Comparison of ENCODE assay signal across 9 mouse cellular contexts in genomic region chr13:105443871-105444237, GRCm38 (mm10). TPM values are rescaled to one million over a fixed set of nuclear protein-coding genes. Genes with fewer than 3 reads are reported as not detected.
DNase-seq lines count a peak whose midpoint lies in the region; ATAC-seq lines count a peak whose summit lies in the region.
"Had no signal": no experiment of that assay in that cellular context is flagged by ENCODE, and none has a peak within 500 bp of the region (broad histone marks: within the 10 kb centered on the region; RNA-seq: fewer than 3 reads in every experiment).

No protein-coding gene starts in this region.

- no peak overlapping the region for H3K9ac ChIP-seq in embryonic facial prominence, embryonic 11.5 days (replicated peaks; ENCODE audit: low read length)
- H3K9ac ChIP-seq in hindbrain, embryonic 11.5 days (ENCODE audit: low read depth, low read length), result no peak overlapping the region
- H3K9ac ChIP-seq in liver, embryonic 11.5 days (ENCODE audit: low read depth, low read length), result no peak overlapping the region
- no peak overlapping the region for H3K9ac ChIP-seq in intestine, embryonic 15.5 days

- H3K9me3 ChIP-seq in embryonic facial prominence, embryonic 11.5 days (replicated peaks; ENCODE audit: control insufficient read depth, low read length), result no peaks in the 10 kb centered on the region
- no peaks in the 10 kb centered on the region for H3K9me3 ChIP-seq in hindbrain, embryonic 11.5 days (ENCODE audit: control insufficient read depth, low read length)
- H3K9me3 ChIP-seq in liver, embryonic 11.5 days (ENCODE audit: control insufficient read depth, low read length), result no peaks in the 10 kb centered on the region
- no peaks in the 10 kb centered on the region for H3K9me3 ChIP-seq in intestine, embryonic 15.5 days

- H3K27ac ChIP-seq in embryonic facial prominence, embryonic 11.5 days (replicated peaks; ENCODE audit: low read depth, low read length), result no peak overlapping the region
- no peak overlapping the region for H3K27ac ChIP-seq in hindbrain, embryonic 11.5 days (ENCODE audit: low read depth, low read length)
- no peak overlapping the region for H3K27ac ChIP-seq in liver, embryonic 11.5 days (ENCODE audit: low read depth, low read length)
- no peak overlapping the region for H3K27ac ChIP-seq in intestine, embryonic 15.5 days

- no peak for ATAC-seq in embryonic facial prominence, embryonic 11.5 days (replicated peaks; ENCODE audit: insufficient number of reproducible peaks, low FRiP score, low TSS enrichment, low read depth)
- no peak for ATAC-seq in hindbrain, embryonic 11.5 days (ENCODE audit: low FRiP score)
- ATAC-seq in liver, embryonic 11.5 days (replicated peaks; ENCODE audit: low FRiP score), result no peak
- ATAC-seq in intestine, embryonic 15.5 days, result no peak

- H3K36me3 ChIP-seq in embryonic facial prominence, embryonic 11.5 days (replicated peaks; ENCODE audit: control insufficient read depth, insufficient read depth, low read depth, low read length), result no peaks in the 10 kb centered on the region
- no peaks in the 10 kb centered on the region for H3K36me3 ChIP-seq in hindbrain, embryonic 11.5 days (ENCODE audit: control insufficient read depth, insufficient read depth, low read length)
- H3K36me3 ChIP-seq in liver, embryonic 11.5 days (ENCODE audit: control insufficient read depth, insufficient read depth, low read length), result no peaks in the 10 kb centered on the region
- no peaks in the 10 kb centered on the region for H3K36me3 ChIP-seq in intestine, embryonic 15.5 days

- H3K27me3 ChIP-seq in embryonic facial prominence, embryonic 11.5 days (ENCODE audit: control insufficient read depth, insufficient read depth, low read length), result peaks cover 31% of the 10 kb centered on the region
- H3K27me3 ChIP-seq in hindbrain, embryonic 11.5 days (ENCODE audit: control insufficient read depth, insufficient read depth, low read length), result peaks cover 37% of the 10 kb centered on the region
- H3K27me3 ChIP-seq in liver, embryonic 11.5 days (replicated peaks; ENCODE audit: control insufficient read depth, insufficient read depth, low read length), result peaks cover 37% of the 10 kb centered on the region
- H3K27me3 ChIP-seq in intestine, embryonic 15.5 days (replicated peaks), result peaks cover 31% of the 10 kb centered on the region

- peak overlapping the region; percentile 7; the same call in 1 of the 2 replicates for H3K4me2 ChIP-seq in embryonic facial prominence, embryonic 11.5 days (ENCODE audit: low read depth, low read length)
- peak overlapping the region; percentile 36 for H3K4me2 ChIP-seq in hindbrain, embryonic 11.5 days (replicated peaks; ENCODE audit: low read depth, low read length)
- H3K4me2 ChIP-seq in liver, embryonic 11.5 days, result no peak overlapping the region
- no peak overlapping the region for H3K4me2 ChIP-seq in intestine, embryonic 15.5 days (replicated peaks)

- under 1% methylated on average over 14 of the region's 15 CpGs for WGBS in embryonic facial prominence, embryonic 11.5 days
- WGBS in hindbrain, embryonic 11.5 days, result under 1% methylated on average over 15 of the region's 15 CpGs
- 2% methylated on average over 15 of the region's 15 CpGs for WGBS in liver, embryonic 11.5 days
- WGBS in intestine, embryonic 15.5 days, result 2% methylated on average over 15 of the region's 15 CpGs

- no peaks in the 10 kb centered on the region for H3K4me1 ChIP-seq in embryonic facial prominence, embryonic 11.5 days (ENCODE audit: control insufficient read depth, insufficient read depth, low read length)
- H3K4me1 ChIP-seq in hindbrain, embryonic 11.5 days (replicated peaks; ENCODE audit: control insufficient read depth, insufficient read depth, low read length), result 0 out of 2 replicates have a peak, but pooled peaks cover 5% of the 10 kb centered on the region
- H3K4me1 ChIP-seq in liver, embryonic 11.5 days (replicated peaks; ENCODE audit: control insufficient read depth, insufficient read depth, low read length), result no peaks in the 10 kb centered on the region
- H3K4me1 ChIP-seq in intestine, embryonic 15.5 days (replicated peaks), result 0 out of 2 replicates have a peak, but pooled peaks cover 2% of the 10 kb centered on the region

- H3K4me3 ChIP-seq in embryonic facial prominence, embryonic 11.5 days (ENCODE audit: low read depth, low read length), result no peak overlapping the region
- H3K4me3 ChIP-seq in hindbrain, embryonic 11.5 days (ENCODE audit: low read depth, low read length), result peak overlapping the region; percentile 29
- H3K4me3 ChIP-seq in liver, embryonic 11.5 days (ENCODE audit: low read depth, low read length), result no peak overlapping the region
- no peak overlapping the region for H3K4me3 ChIP-seq in intestine, embryonic 15.5 days (replicated peaks)

- DNase-seq in left cerebral cortex, adult 18-20 months (ENCODE audit: low spot score in 2 of 2), result peak; percentile 18 to 33
- no peak for DNase-seq in left cerebral cortex, adult 11 months (ENCODE audit: low spot score)
- DNase-seq in embryonic facial prominence, embryonic 11.5 days (ENCODE audit: low spot score), result no peak
- no peak for DNase-seq in hindbrain, embryonic 11.5 days (ENCODE audit: low spot score)
- DNase-seq in neural tube, embryonic 10.5 days (ENCODE audit: extremely low spot score, low spot score), result peak; percentile 23
- DNase-seq in liver, embryonic 11.5 days (ENCODE audit: low spot score), result no peak
- DNase-seq in liver, result no peak
- DNase-seq: cerebellum, adult 11-12 months had no signal

RNA-seq across cellular contexts. Expression of gene Htr1a, which starts 0.4 kb away (rescaled TPM):
- total RNA-seq in left cerebral cortex, adult 18-20 months (2021), result 10 to 100 TPM in 1 of 2 experiments, 1 to 10 TPM in 1; 9.4 to 10.8 TPM
- polyA plus RNA-seq in embryonic facial prominence, embryonic 11.5 days (2014; fragmentation: Nextera tagmentation; extraction: Ambion mirVana), result 0.10 and 0.20 TPM in 2 replicates
- 0.56 and 0.81 TPM in 2 replicates for polyA plus RNA-seq in hindbrain, embryonic 11.5 days (2014; fragmentation: Nextera tagmentation; extraction: Ambion mirVana)
- polyA plus RNA-seq in liver, embryonic 11.5 days (2014; fragmentation: Nextera tagmentation; extraction: Ambion mirVana), result not detected in 2 replicates
- 0.04 TPM in 1 of 2 replicates, not detected in the other for polyA plus RNA-seq in intestine, embryonic 15.5 days (2015; fragmentation: Nextera tagmentation; extraction: Ambion mirVana)

Comparison
In these comparisons a context has a peak if more than half of its experiments do, and no peak if none do; other contexts are left out.
1. DNase-seq: peak in left cerebral cortex, adult 18-20 months (2 of 2) and neural tube, embryonic 10.5 days (single experiment); none in left cerebral cortex, adult 11 months (single experiment), embryonic facial prominence, embryonic 11.5 days (single experiment), hindbrain, embryonic 11.5 days (single experiment), liver, embryonic 11.5 days (single experiment) and liver (single experiment).
2. H3K4me2 ChIP-seq: peak in embryonic facial prominence, embryonic 11.5 days (single experiment) and hindbrain, embryonic 11.5 days (single experiment); none in liver, embryonic 11.5 days (single experiment) and intestine, embryonic 15.5 days (single experiment).